Mouse (Mus musculus) kidney, postnatal 25 days (tissue): ENCODE measurements around the gene Nt5dc3.
A peak's percentile ranks its signal among the peaks of the same experiment; 100 is the strongest.

Source experiments
- DNase-seq, 2 experiments: peaks; one replicate each; pipeline ENCODE4 v3.0.0; 2021; ENCODE audit warnings: mixed read lengths in 2 of 2

Gene Nt5dc3

DNA sequence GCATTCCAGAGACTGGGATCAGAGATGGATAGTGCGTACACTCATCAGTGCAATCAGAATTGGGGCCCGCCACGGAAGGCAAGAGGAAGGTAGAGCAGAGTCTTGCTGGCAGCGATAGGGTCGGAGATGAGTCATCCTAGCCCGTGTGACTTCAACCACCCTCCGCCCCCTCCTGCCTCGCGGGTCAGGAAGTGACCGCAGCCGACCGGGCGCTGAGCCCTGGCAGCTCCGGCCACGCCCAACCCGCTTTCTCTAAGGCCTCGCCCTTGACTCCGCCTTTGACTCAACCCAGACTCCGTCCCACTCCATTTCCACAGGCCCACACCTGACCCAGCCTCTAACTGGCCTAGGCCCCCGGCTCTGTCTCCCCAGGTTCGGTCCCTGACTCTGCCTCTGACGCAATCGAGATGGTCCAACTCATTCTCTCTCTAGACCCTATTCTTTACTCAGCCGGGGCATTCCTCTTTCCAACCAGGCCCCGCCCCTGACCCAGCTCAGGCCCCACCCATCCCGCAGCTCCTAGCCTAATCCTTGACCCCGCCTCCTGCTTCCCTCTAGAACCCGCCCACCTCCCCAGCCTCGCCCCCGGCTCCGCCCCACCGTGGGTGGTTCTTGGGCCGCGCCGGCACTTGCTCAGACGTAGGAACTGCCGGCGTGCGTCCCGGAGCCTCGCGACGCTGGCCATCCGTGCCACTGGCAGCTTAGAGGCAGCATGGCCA is at the start of gene Nt5dc3:
Nt5dc3 (plus strand) TSS at position 608 of the 719 bp plus-strand sequence.
- peak; percentile 98 to 99 for DNase-seq

DNA sequence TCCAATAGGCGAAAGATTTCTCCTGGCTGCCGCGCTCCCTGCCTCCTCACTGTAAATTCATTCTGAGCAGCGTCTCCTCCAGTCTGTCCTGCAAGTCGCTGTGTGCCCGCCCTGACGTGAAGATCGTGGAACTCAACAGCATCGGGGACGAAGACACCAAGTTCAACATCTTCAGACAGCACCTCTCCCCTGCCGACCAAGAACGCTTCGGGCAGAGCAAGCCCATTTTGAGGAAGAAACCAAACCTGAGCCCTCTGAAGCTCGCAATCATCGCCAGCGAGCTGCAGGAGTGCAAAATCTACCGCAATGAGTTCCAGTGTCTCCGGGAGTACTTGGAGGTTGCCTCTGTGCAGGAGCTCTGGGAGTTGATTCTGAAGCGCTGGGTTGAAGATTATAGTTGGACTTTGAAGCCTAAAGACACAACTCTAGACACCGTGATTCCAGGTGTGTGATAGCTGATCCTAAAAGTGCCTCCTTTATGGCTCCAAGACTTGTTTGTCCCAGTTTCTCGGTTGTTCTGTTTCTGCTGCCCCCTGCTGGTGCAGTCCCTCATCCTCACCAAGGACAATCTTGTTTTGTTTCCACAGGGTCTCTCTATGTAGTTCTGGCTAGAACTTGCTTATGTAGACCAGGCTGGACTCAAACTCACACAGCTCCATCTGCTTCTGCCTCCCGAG is 47.8 kb upstream of the Nt5dc3 start:
- DNase-seq, result peak; percentile 85 to 95

GRCm38 (mm10) chr10:86731500-86731863 is 47.3 kb upstream of the Nt5dc3 start:
- DNase-seq, result no peak

GRCm38 (mm10) chr10:86735036-86735435 is 43.8 kb upstream of the Nt5dc3 start:
- no peak for DNase-seq

DNA sequence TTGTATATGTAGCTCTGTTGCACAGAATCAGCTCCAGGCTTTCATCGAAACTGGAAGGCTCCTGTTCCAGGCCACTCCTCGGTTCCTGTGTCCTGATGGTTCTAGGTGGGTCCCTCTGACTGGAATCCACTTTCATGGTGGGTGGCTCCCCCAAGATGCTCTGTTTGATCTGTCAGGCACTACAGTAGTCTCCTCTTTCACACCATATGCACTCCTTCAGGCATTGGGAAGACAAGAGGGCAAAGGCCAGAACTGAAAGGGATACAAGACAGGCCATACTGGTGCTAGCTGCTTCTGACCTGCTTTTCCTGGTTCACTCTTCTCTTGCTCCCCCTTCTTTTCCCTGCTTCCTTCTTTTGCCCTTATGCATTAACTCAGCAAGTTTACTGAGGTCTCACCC is 35.9 kb upstream of the Nt5dc3 start:
- DNase-seq, result no peak

GRCm38 (mm10) chr10:86744306-86744705 is 34.5 kb upstream of the Nt5dc3 start:
- no peak for DNase-seq

DNA sequence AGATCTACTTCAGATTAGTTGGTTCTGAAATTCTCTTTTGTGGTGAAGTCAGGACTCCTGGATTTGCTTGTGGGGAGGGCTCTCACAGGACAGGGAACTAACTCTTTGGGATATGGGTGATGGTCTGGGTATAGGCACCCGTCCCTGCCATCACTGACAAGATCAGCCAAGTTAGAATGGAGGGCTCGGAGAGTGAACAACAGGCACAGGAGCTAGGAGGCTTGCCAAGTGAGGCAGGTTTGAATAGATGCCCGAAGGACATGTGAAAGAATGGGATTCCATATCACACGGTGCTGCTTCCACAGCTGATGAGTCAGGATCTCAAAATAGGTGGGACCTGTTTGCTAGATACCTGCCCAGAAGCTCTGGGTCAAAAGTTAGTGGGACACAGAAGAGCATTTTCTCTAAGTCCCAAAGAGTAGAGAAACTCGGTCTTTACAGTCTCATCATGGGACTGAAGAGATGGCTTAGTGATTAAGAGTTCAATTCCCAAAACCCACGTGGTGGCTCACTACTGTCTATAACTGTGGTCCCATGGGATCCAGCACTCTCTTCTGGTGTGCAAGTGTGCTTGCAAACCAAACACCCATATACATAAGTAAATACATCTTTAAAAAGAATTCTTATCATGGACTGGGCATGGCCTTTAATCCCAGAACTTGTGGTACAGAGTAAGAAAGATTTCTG is 22.8 kb upstream of the Nt5dc3 start:
- no peak for DNase-seq

DNA sequence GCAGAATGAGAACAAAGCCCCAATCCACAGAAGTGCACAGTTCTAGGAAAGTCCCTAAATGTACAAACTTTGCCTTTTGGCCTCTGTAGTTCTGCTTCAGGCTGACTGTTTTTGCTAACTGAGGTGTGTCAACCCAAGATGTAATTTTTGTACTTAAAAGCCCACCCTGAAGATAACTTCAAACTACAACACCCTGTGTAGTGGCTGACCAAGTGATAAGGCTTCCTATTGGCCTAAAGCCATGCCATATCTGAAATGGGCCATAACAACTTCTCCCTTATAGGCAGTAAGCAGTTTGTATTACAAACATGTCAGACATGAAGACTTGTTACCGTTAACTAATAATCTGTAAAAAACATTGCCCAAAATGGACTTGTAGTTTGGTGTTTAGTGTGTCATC is 21.1 kb upstream of the Nt5dc3 start:
- DNase-seq, result no peak

- DNase-seq, result no peak
Measured at GRCm38 (mm10) chr10:86758211-86758610, 20.6 kb upstream of the Nt5dc3 start.

GRCm38 (mm10) chr10:86761236-86761635 is 17.6 kb upstream of the Nt5dc3 start:
- no peak for DNase-seq

- DNase-seq, result no peak
Measured at GRCm38 (mm10) chr10:86761722-86762383, 17.0 kb upstream of the Nt5dc3 start.

GRCm38 (mm10) chr10:86762384-86762730 is 16.4 kb upstream of the Nt5dc3 start:
- no peak for DNase-seq

GRCm38 (mm10) chr10:86763672-86764071 is 15.1 kb upstream of the Nt5dc3 start, which contains the start of gene Gm49358:
Gene Gm49358 (plus strand): TSS chr10:86763972.
- DNase-seq, result no peak

- DNase-seq, result no peak
Measured at GRCm38 (mm10) chr10:86765344-86765966, 13.3 kb upstream of the Nt5dc3 start.

- DNase-seq, result no peak
Measured at GRCm38 (mm10) chr10:86769216-86769615, 9.6 kb upstream of the Nt5dc3 start.

- DNase-seq, result peak; percentile 26 to 46
Measured at GRCm38 (mm10) chr10:86769797-86770196, 9.0 kb upstream of the Nt5dc3 start.

- peak; percentile 57 to 81 for DNase-seq
Measured at GRCm38 (mm10) chr10:86771701-86772100, 7.1 kb upstream of the Nt5dc3 start.

DNA sequence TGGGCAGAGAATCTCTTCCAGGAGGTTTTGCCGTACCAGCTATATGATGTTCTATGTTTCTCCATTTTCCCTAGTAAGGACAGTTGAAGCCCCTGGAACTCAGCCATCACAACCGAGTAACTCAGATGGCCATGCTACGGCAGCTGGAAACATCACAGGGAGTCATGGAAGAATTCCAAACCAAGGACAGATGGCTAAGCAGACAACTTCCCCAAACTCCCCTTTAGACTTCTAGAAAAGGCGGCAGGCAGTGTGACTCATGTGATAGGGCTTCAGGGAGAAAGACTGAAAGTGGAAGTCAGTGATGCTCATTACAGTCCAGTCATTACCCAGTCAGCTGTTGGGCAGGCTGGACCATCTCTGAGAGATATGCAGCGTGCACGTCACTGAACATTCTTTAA is 6.6 kb upstream of the Nt5dc3 start:
- no peak for DNase-seq

GRCm38 (mm10) chr10:86773360-86773759 is 5.4 kb upstream of the Nt5dc3 start:
- DNase-seq, result no peak

GRCm38 (mm10) chr10:86776281-86776680 is 2.5 kb upstream of the Nt5dc3 start:
- DNase-seq, result no peak

DNA sequence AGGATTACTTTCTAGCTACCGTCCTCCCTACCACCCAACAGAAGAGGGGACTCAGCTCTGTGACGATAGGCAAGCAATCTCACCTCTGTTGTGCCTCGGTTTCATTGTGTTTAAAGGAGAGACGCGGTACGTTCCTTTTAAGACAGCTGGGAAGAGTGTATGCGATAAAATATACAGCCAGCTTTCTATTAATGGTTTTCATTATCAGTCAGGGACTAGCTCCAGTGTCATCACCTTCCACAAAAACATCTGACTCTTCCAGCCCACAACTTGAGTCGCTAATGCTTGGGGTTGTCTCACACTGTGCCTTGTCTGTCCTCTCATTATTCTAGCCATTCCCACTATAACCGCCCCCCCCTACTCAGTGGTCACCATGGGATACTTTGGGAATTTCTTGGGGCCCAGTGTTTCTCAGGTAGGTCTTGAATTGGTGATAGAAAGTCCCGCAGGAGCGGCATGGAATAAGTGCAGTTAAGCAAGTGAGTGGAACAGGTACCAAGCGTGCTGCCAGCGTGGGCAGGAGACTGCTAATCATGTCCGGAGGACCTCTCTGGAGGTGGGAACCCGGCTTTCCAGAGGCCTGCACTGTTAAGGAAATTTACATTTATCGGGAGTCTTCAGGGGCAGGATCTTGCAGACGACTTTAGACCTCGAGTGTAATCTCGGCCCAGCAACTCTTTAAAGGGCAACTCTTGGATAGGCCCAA is 1.0 kb upstream of the Nt5dc3 start:
- peak; percentile 10 to 55 for DNase-seq

GRCm38 (mm10) chr10:86779117-86779755 is 431 bp downstream of the Nt5dc3 start:
- peak; percentile 31 to 61 for DNase-seq
